Mouse (Mus musculus): ENCODE measurements around the gene Catsperb. TPM values are rescaled to one million over a fixed set of nuclear protein-coding genes. Genes with fewer than 3 reads are reported as not detected.
"Not testable (repeated sequence)": the region's sequence is repeated elsewhere in the genome, so short reads cannot be mapped to it uniquely, and the experiment has no call there.

The Catsperb gene
- polyA plus RNA-seq (2012; ENCODE audit: insufficient read depth, insufficient read length, low replicate concordance, missing spikeins), result not detected in 2 replicates

GRCm38 (mm10) chr12:101404353-101404752 lies at the start of gene Catsperb:
Gene Catsperb, plus strand, starts transcription at chr12:101404653.
- not testable (repeated sequence) for H3K27ac ChIP-seq (ENCODE audit: insufficient read depth, low read depth, low read length); H3K4me3 ChIP-seq (ENCODE audit: insufficient read depth, low read depth, low read length); H3K4me1 ChIP-seq (ENCODE audit: control insufficient read depth, insufficient read depth, low read length)
- 54% methylated on average over 1 of the region's 1 CpGs for WGBS

- not testable (repeated sequence) for H3K4me1 ChIP-seq (ENCODE audit: control insufficient read depth, insufficient read depth, low read length); H3K4me3 ChIP-seq (ENCODE audit: insufficient read depth, low read depth, low read length); H3K27ac ChIP-seq (ENCODE audit: insufficient read depth, low read depth, low read length)
- 78% methylated on average over 1 of the region's 1 CpGs for WGBS
These were observed 43.0 kb upstream of the Catsperb start for GRCm38 (mm10) chr12:101361468-101361867.

- H3K4me1 ChIP-seq (ENCODE audit: control insufficient read depth, insufficient read depth, low read length); H3K27ac ChIP-seq (ENCODE audit: insufficient read depth, low read depth, low read length); H3K4me3 ChIP-seq (ENCODE audit: insufficient read depth, low read depth, low read length): not testable (repeated sequence)
- 82% methylated on average over 1 of the region's 1 CpGs for WGBS
These were observed 23.0 kb upstream of the Catsperb start for GRCm38 (mm10) chr12:101381460-101381859.

GRCm38 (mm10) chr12:101426131-101426530 lies 21.7 kb downstream of the Catsperb start:
- TF ChIP-seq POLR2A (IDR thresholded peaks at IDR 0.05; ENCODE audit: insufficient read depth, low read depth, low read length), result no peak
- no peak for TF ChIP-seq CTCF (IDR thresholded peaks at IDR 0.05; ENCODE audit: insufficient read depth, low read depth, low read length)
- WGBS, result 76% methylated on average over 1 of the region's 1 CpGs
- H3K4me3 ChIP-seq (ENCODE audit: insufficient read depth, low read depth, low read length), result no peak overlapping the region
- H3K4me1 ChIP-seq (ENCODE audit: control insufficient read depth, insufficient read depth, low read length), result no peaks in the 10 kb centered on the region
- no peak overlapping the region for H3K27ac ChIP-seq (ENCODE audit: insufficient read depth, low read depth, low read length)

GRCm38 (mm10) chr12:101462051-101462450 lies 57.6 kb downstream of the Catsperb start:
- 88% methylated on average over 5 of the region's 5 CpGs for WGBS
- Histone ChIP-seq H3K4me3 (ENCODE audit: insufficient read depth, low read depth, low read length) (no peak overlapping the region), H3K4me1 (ENCODE audit: control insufficient read depth, insufficient read depth, low read length) (no peaks in the 10 kb centered on the region), H3K27ac (ENCODE audit: insufficient read depth, low read depth, low read length) (no peak overlapping the region)
- TF ChIP-seq POLR2A (IDR thresholded peaks at IDR 0.05; ENCODE audit: insufficient read depth, low read depth, low read length) (no peak), CTCF (IDR thresholded peaks at IDR 0.05; ENCODE audit: insufficient read depth, low read depth, low read length) (no peak)

- TF ChIP-seq POLR2A (IDR thresholded peaks at IDR 0.05; ENCODE audit: insufficient read depth, low read depth, low read length), result no peak
- no peak for TF ChIP-seq CTCF (IDR thresholded peaks at IDR 0.05; ENCODE audit: insufficient read depth, low read depth, low read length)
- Histone ChIP-seq H3K4me3 (ENCODE audit: insufficient read depth, low read depth, low read length) (no peak overlapping the region), H3K4me1 (ENCODE audit: control insufficient read depth, insufficient read depth, low read length) (no peaks in the 10 kb centered on the region), H3K27ac (ENCODE audit: insufficient read depth, low read depth, low read length) (no peak overlapping the region)
These were observed 79.1 kb downstream of the Catsperb start for GRCm38 (mm10) chr12:101483571-101483970.

GRCm38 (mm10) chr12:101511326-101511725 lies 106.9 kb downstream of the Catsperb start:
- H3K27ac ChIP-seq (ENCODE audit: insufficient read depth, low read depth, low read length); H3K4me1 ChIP-seq (ENCODE audit: control insufficient read depth, insufficient read depth, low read length); H3K4me3 ChIP-seq (ENCODE audit: insufficient read depth, low read depth, low read length): not testable (repeated sequence)
- WGBS, result 44% methylated on average over 2 of the region's 2 CpGs

GRCm38 (mm10) chr12:101606622-101607021 lies 202.2 kb downstream of the Catsperb start:
- not testable (repeated sequence) for H3K27ac ChIP-seq (ENCODE audit: insufficient read depth, low read depth, low read length); H3K4me1 ChIP-seq (ENCODE audit: control insufficient read depth, insufficient read depth, low read length); H3K4me3 ChIP-seq (ENCODE audit: insufficient read depth, low read depth, low read length)

GRCm38 (mm10) chr12:101633137-101633536 lies 228.7 kb downstream of the Catsperb start:
- 96% methylated on average over 1 of the region's 1 CpGs for WGBS
- Histone ChIP-seq H3K27ac (ENCODE audit: insufficient read depth, low read depth, low read length) (no peak overlapping the region), H3K4me3 (ENCODE audit: insufficient read depth, low read depth, low read length) (no peak overlapping the region), H3K4me1 (ENCODE audit: control insufficient read depth, insufficient read depth, low read length) (no peaks in the 10 kb centered on the region)
- TF ChIP-seq CTCF (IDR thresholded peaks at IDR 0.05; ENCODE audit: insufficient read depth, low read depth, low read length) (no peak), POLR2A (IDR thresholded peaks at IDR 0.05; ENCODE audit: insufficient read depth, low read depth, low read length) (no peak)

GRCm38 (mm10) chr12:101667502-101667901 lies 263.0 kb downstream of the Catsperb start:
- WGBS, result 97% methylated on average over 2 of the region's 2 CpGs
- TF ChIP-seq POLR2A (IDR thresholded peaks at IDR 0.05; ENCODE audit: insufficient read depth, low read depth, low read length) (no peak), CTCF (IDR thresholded peaks at IDR 0.05; ENCODE audit: insufficient read depth, low read depth, low read length) (no peak)
- H3K4me1 ChIP-seq (ENCODE audit: control insufficient read depth, insufficient read depth, low read length), result no peaks in the 10 kb centered on the region
- no peak overlapping the region for H3K27ac ChIP-seq (ENCODE audit: insufficient read depth, low read depth, low read length)
- no peak overlapping the region for H3K4me3 ChIP-seq (ENCODE audit: insufficient read depth, low read depth, low read length)

All from olfactory bulb, adult 2 months (tissue).